Mouse (Mus musculus) hindbrain, embryonic 12.5 days (tissue): ENCODE results near the gene Rwdd3. TPM values are rescaled to one million over a fixed set of nuclear protein-coding genes. Genes with fewer than 3 reads are reported as not detected.

Experiments used
- ATAC-seq: fragments of 200-750 bp; cut with Nextera tagmentation; 2 replicates; pipeline ENCODE4 v1.8.0; 2017; ENCODE audit warnings: moderate TSS enrichment; ENCODE audit not compliant: low FRiP score
- H3K27ac ChIP-seq: fragments of 300-500 bp; sonication (generic); 2 replicates; pipeline ENCODE4 v1.5.1; 2016; ENCODE audit warnings: mild to moderate bottlenecking
- H3K27me3 ChIP-seq: fragments of 300-500 bp; sonication (generic); 2 replicates; pipeline ENCODE4 v1.6.1; 2016; ENCODE audit warnings: mild to moderate bottlenecking
- H3K36me3 ChIP-seq: fragments of 300-500 bp; sonication (generic); 2 replicates; pipeline ENCODE4 v1.6.1; 2016; ENCODE audit warnings: mild to moderate bottlenecking
- H3K4me1 ChIP-seq: fragments of 300-500 bp; sonication (generic); 2 replicates; pipeline ENCODE4 v1.6.1; 2016
- H3K4me2 ChIP-seq: fragments of 300-500 bp; sonication (generic); replicated peaks from 2 replicates; pipeline ENCODE4 v1.6.1; 2016; ENCODE audit warnings: mild to moderate bottlenecking
- H3K4me3 ChIP-seq: fragments of 300-500 bp; sonication (generic); 2 replicates; pipeline ENCODE4 v1.5.1; 2016; ENCODE audit warnings: mild to moderate bottlenecking
- H3K9ac ChIP-seq: fragments of 300-500 bp; sonication (generic); 2 replicates; pipeline ENCODE4 v1.6.1; 2016; ENCODE audit warnings: mild to moderate bottlenecking, moderate library complexity
- H3K9me3 ChIP-seq: fragments of 300-500 bp; sonication (generic); replicated peaks from 2 replicates; pipeline ENCODE4 v1.6.1; 2016; ENCODE audit warnings: mild to moderate bottlenecking
- WGBS: fragments of 180-500 bp; shearing (Covaris S2); methylation state at CpG from one replicate; pipeline ENCODE4 v1.1.7; 2016; 5-methylcytosine and 5-hydroxymethylcytosine counted together
- polyA plus RNA-seq: library from polyadenylated mRNA; unstranded; fragments of >200 nt; fragmentation: Nextera tagmentation; extraction: Ambion mirVana; gene quantifications from 2 replicates; pipeline ENCODE4 v1.2.1, GENCODE M21; 2016

Gene Rwdd3
- 5.3 and 6.9 TPM in 2 replicates for polyA plus RNA-seq

- under 1% methylated on average over 40 of the region's 40 CpGs for WGBS
- ATAC-seq, result peak; percentile 90
- H3K9ac ChIP-seq, result peak within 1 kb of the TSS; percentile 68
- H3K4me1 ChIP-seq, result peaks cover 4% of the 10 kb centered on the region; the same call in 1 of the 2 replicates
- no peaks in the 10 kb centered on the region for H3K9me3 ChIP-seq
- H3K27me3 ChIP-seq, result no peaks in the 10 kb centered on the region
- no peaks in the 10 kb centered on the region for H3K36me3 ChIP-seq
- peak within 1 kb of the TSS; percentile 67 for H3K4me2 ChIP-seq
- H3K27ac ChIP-seq, result no peak within 1 kb of the TSS
- H3K4me3 ChIP-seq, result peak within 1 kb of the TSS; percentile 59
Observed at GRCm38 (mm10) chr3:121171243-121171871, at the start of gene Rwdd3. Gene Rwdd3 (minus strand): TSS chr3:121171695.

- H3K9me3 ChIP-seq, result no peaks in the 10 kb centered on the region
- no peaks in the 10 kb centered on the region for H3K36me3 ChIP-seq
- peaks cover 8% of the 10 kb centered on the region; the same call in 1 of the 2 replicates for H3K4me1 ChIP-seq
- H3K4me3 ChIP-seq, result no peak overlapping the region
- ATAC-seq, result no peak
- no peak overlapping the region for H3K27ac ChIP-seq
- H3K27me3 ChIP-seq, result no peaks in the 10 kb centered on the region
- H3K9ac ChIP-seq, result no peak overlapping the region
- 84% methylated on average over 6 of the region's 6 CpGs for WGBS
- no peak overlapping the region for H3K4me2 ChIP-seq
Observed at GRCm38 (mm10) chr3:121217011-121217410, 45.5 kb upstream of the Rwdd3 start.

DNA sequence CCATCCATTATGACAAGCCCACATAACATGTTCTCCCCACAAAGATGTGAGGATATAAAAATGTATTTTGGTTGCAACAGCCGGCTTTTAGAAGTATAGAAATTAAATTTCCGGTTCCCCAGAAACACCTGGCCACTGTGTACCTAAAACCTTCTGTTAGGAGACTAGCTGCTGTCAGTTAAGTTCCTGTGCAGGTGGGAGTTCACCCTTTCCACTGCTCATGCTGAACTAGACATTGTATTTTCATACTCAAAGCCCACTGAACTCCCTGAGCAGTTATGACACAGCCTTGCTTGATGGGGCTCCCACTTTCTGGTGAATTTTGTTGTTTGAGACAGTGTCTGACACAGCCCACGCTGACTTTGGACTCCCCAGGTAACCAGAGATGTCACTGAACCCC, 42.0 kb upstream of the Rwdd3 start:
- H3K9ac ChIP-seq, result no peak overlapping the region
- WGBS, result 85% methylated on average over 3 of the region's 3 CpGs
- no peak for ATAC-seq
- H3K36me3 ChIP-seq, result no peaks in the 10 kb centered on the region
- H3K9me3 ChIP-seq, result no peaks in the 10 kb centered on the region
- no peak overlapping the region for H3K4me2 ChIP-seq
- H3K4me1 ChIP-seq, result peaks cover 8% of the 10 kb centered on the region; the same call in 1 of the 2 replicates
- no peak overlapping the region for H3K27ac ChIP-seq
- no peak overlapping the region for H3K4me3 ChIP-seq
- H3K27me3 ChIP-seq, result no peaks in the 10 kb centered on the region

DNA sequence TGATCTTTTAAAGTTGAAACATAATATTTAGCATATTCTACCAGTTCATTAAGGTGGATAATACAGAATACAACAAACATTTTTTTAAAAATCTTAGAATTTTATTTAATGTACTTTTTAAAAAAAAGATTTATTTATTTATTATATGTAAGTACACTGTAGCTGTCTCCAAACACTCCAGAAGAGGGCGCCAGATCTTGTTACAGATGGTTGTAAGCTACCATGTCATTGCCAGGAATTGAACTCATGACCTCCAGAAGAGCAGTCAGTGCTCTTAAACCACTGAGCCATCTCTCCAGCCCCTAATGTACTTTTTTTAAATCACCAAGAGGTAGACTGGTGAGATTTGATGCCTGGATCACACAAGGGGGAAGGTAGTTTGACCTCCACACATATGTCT, 40.7 kb upstream of the Rwdd3 start:
- H3K4me3 ChIP-seq, result no peak overlapping the region
- ATAC-seq, result no peak
- no peaks in the 10 kb centered on the region for H3K9me3 ChIP-seq
- H3K27ac ChIP-seq, result no peak overlapping the region
- H3K4me2 ChIP-seq, result no peak overlapping the region
- no peaks in the 10 kb centered on the region for H3K36me3 ChIP-seq
- no peaks in the 10 kb centered on the region for H3K27me3 ChIP-seq
- no peak overlapping the region for H3K9ac ChIP-seq
- H3K4me1 ChIP-seq, result peaks cover 8% of the 10 kb centered on the region; the same call in 1 of the 2 replicates
- WGBS, result 51% methylated on average over 1 of the region's 1 CpGs

DNA sequence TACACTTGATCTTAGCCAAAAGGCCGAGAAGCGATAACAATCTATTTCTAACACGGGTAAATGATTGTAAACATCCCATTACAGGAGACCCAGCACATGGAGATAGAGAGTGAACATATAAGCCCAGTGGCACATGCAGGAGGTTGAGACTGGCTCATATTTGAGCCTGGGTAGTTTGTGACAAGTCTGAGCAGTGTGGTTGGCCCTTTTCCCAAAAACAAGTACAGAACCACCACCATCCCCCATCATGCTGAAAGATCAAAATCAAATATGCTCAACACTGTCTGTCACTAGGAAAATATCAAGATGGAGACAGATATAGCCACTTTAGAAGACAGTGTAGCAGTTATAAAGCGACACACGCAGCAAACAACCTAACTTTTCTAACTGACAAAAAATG, 37.5 kb upstream of the Rwdd3 start:
- no peak for ATAC-seq
- Histone ChIP-seq H3K9ac (no peak overlapping the region), H3K27ac (no peak overlapping the region), H3K9me3 (no peaks in the 10 kb centered on the region), H3K4me1 (no peaks in the 10 kb centered on the region), H3K4me3 (no peak overlapping the region), H3K4me2 (no peak overlapping the region), H3K27me3 (no peaks in the 10 kb centered on the region), H3K36me3 (no peaks in the 10 kb centered on the region)
- WGBS, result 94% methylated on average over 5 of the region's 5 CpGs

- Histone ChIP-seq H3K9ac (no peak overlapping the region), H3K4me1 (no peaks in the 10 kb centered on the region), H3K27ac (no peak overlapping the region), H3K4me3 (no peak overlapping the region), H3K4me2 (no peak overlapping the region), H3K9me3 (no peaks in the 10 kb centered on the region), H3K36me3 (no peaks in the 10 kb centered on the region), H3K27me3 (no peaks in the 10 kb centered on the region)
- ATAC-seq, result no peak
- WGBS, result 86% methylated on average over 19 of the region's 19 CpGs
Observed at GRCm38 (mm10) chr3:121206202-121206882, 34.8 kb upstream of the Rwdd3 start.

DNA sequence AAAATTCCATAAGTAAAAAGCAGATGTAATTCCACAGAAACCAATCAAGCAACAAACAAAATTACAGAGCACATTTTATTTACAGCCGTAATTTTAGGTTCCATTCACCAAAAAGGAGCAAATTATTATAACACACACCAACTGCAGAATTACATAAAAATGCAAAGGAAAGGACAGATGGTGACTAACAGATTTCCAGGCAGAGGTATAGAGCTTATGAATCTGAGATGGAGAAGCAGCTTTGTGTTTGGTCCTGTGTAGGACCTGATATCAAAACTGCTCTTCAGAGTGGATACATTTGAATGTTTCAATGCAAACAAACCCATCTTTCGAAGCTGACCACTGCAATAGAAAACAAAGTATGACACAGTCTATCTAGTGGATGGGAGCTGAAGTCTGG, 31.1 kb upstream of the Rwdd3 start:
- Histone ChIP-seq H3K27ac (no peak overlapping the region), H3K9me3 (no peaks in the 10 kb centered on the region), H3K4me1 (0 out of 2 replicates have a peak, but pooled peaks cover 4% of the 10 kb centered on the region), H3K27me3 (no peaks in the 10 kb centered on the region), H3K9ac (no peak overlapping the region), H3K4me2 (no peak overlapping the region), H3K36me3 (no peaks in the 10 kb centered on the region), H3K4me3 (no peak overlapping the region)
- WGBS, result 94% methylated on average over 2 of the region's 2 CpGs
- no peak for ATAC-seq

DNA sequence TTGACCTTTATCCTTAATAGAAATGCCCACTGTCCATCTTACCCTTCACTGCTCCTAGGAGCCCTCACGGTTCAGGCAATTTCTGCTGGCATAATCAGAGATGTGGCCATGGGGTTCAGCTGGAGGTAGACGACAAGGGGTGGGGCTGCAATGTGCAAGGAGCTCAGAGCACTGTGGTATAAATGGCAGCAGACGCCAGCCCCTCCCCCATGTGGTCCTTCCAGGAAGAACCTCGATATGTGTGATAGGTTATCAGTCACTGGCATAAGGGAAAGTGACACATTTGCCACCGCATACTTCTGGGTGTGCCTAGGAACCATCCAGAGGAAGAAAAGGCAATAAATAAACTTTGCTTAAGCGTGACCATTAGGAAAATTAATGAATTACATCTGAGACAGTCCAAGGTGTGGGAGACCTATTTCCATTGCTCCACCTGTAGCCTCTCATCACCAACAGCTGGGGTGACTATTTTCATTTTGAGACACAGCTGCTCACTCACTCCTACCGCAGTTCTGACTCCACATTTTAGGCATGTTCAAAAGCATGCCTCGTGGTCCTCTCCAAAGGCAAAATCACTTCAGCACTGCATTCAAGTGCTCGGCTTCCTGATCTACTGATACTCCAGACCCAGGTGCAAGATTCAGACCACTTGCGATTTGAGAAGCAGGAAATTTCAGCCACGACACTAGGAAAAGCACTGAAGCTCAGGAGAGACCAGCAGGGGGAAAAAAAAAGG, 29.7 kb upstream of the Rwdd3 start:
- H3K4me3 ChIP-seq, result no peak overlapping the region
- no peak overlapping the region for H3K27ac ChIP-seq
- H3K9me3 ChIP-seq, result no peaks in the 10 kb centered on the region
- 0 out of 2 replicates have a peak, but pooled peaks cover 4% of the 10 kb centered on the region for H3K4me1 ChIP-seq
- H3K36me3 ChIP-seq, result no peaks in the 10 kb centered on the region
- no peak overlapping the region for H3K9ac ChIP-seq
- H3K4me2 ChIP-seq, result no peak overlapping the region
- no peaks in the 10 kb centered on the region for H3K27me3 ChIP-seq
- peak; percentile 46; the same call in 1 of the 2 replicates for ATAC-seq
- whole genome bisulfite sequencing, result 59% methylated on average over 11 of the region's 11 CpGs

DNA sequence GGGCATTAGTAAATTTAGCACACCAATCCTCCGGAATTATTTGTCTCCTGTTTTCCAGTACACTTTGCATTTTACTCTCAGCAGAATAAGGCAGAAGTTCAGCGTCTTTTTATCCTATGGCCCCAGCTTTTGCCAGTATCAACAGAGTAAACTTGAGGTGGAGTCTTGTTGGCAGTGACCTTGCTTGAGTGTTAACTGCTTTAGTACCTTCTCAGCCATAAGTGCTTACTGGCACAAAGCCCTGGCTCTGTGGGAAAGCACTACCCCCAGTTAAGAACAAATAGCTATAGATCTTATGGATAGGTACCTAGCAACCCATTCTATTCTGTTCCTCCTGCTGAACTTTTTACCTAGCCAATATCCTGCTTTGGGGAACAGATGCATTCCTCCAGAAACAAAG, 17.7 kb upstream of the Rwdd3 start:
- Histone ChIP-seq H3K27ac (no peak overlapping the region), H3K4me1 (no peaks in the 10 kb centered on the region), H3K9ac (no peak overlapping the region), H3K36me3 (no peaks in the 10 kb centered on the region), H3K4me2 (no peak overlapping the region), H3K9me3 (peaks cover 4% of the 10 kb centered on the region; the same call in 1 of the 2 replicates), H3K27me3 (no peaks in the 10 kb centered on the region), H3K4me3 (no peak overlapping the region)
- ATAC-seq, result no peak
- WGBS, result 96% methylated on average over 2 of the region's 2 CpGs

- Histone ChIP-seq H3K9me3 (peaks cover 4% of the 10 kb centered on the region; the same call in 1 of the 2 replicates), H3K9ac (no peak overlapping the region), H3K27me3 (no peaks in the 10 kb centered on the region), H3K4me1 (no peaks in the 10 kb centered on the region), H3K27ac (no peak overlapping the region), H3K4me3 (no peak overlapping the region), H3K36me3 (no peaks in the 10 kb centered on the region), H3K4me2 (no peak overlapping the region)
- WGBS, result 88% methylated on average over 7 of the region's 7 CpGs
- ATAC-seq, result no peak
Observed at GRCm38 (mm10) chr3:121187510-121187909, 16.0 kb upstream of the Rwdd3 start.

- Histone ChIP-seq H3K27ac (no peak overlapping the region), H3K27me3 (no peaks in the 10 kb centered on the region), H3K4me2 (no peak overlapping the region), H3K36me3 (no peaks in the 10 kb centered on the region), H3K9me3 (peaks cover 4% of the 10 kb centered on the region; the same call in 1 of the 2 replicates), H3K4me1 (no peaks in the 10 kb centered on the region), H3K9ac (no peak overlapping the region), H3K4me3 (no peak overlapping the region)
- ATAC-seq, result no peak
- WGBS, result 94% methylated on average over 3 of the region's 3 CpGs
Observed at GRCm38 (mm10) chr3:121186925-121187324, 15.4 kb upstream of the Rwdd3 start.

DNA sequence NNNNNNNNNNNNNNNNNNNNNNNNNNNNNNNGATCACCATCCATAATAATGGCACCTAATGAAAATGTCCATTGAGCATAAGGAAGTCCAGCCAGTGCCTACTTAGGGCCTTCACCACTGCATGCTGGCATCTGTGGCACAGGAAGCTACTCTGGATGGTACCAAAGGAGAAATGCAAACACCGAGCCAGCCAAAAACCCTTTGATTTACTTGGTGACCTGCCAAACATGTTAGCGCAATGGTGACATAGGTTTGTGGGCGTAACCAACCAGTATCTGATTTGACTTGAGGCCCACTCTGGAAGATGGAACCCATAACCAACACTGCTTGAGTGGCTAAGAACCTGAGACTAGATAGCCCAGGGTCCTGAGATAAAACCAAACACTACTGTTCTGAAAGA, 13.7 kb upstream of the Rwdd3 start:
- H3K9me3 ChIP-seq, result peaks cover 4% of the 10 kb centered on the region; the same call in 1 of the 2 replicates
- H3K27me3 ChIP-seq, result no peaks in the 10 kb centered on the region
- H3K4me2 ChIP-seq, result no peak overlapping the region
- H3K36me3 ChIP-seq, result no peaks in the 10 kb centered on the region
- ATAC-seq, result no peak
- H3K4me3 ChIP-seq, result no peak overlapping the region
- no peak overlapping the region for H3K9ac ChIP-seq
- 92% methylated on average over 3 of the region's 3 CpGs for WGBS
- no peaks in the 10 kb centered on the region for H3K4me1 ChIP-seq
- H3K27ac ChIP-seq, result no peak overlapping the region
